Mouse (Mus musculus) C2C12 (cell line): ENCODE measurements around the gene Glb1l. TPM values are rescaled to one million over a fixed set of nuclear protein-coding genes. Genes with fewer than 3 reads are reported as not detected.

Source experiments
- H3K27me3 ChIP-seq: one replicate; pipeline ENCODE4 v1.6.1; 2011; ENCODE audit not compliant: control insufficient read depth, insufficient read depth, insufficient read length
- H3K36me3 ChIP-seq: one replicate; pipeline ENCODE4 v1.6.1; 2011; ENCODE audit not compliant: control insufficient read depth, insufficient read depth
- H3K4me3 ChIP-seq: one replicate; pipeline ENCODE4 v1.5.1; 2011; ENCODE audit warnings: mild to moderate bottlenecking, control low read depth; ENCODE audit not compliant: poor library complexity, insufficient read depth, severe bottlenecking
- H3K79me2 ChIP-seq: one replicate; pipeline ENCODE4 v1.6.1; 2011; ENCODE audit not compliant: control insufficient read depth, insufficient read depth
- H3K79me3 ChIP-seq: one replicate; pipeline ENCODE4 v1.6.1; 2011; ENCODE audit warnings: low read depth, control low read depth
- H3ac ChIP-seq: one replicate; pipeline ENCODE3; 2011; ENCODE audit warnings: low read depth; ENCODE audit not compliant: control insufficient read depth, insufficient read length
- CEBPB ChIP-seq: IDR thresholded peaks from one replicate; pipeline ENCODE4 v1.6.1; 2011; ENCODE audit warnings: low read depth, mild to moderate bottlenecking, control low read depth, moderate library complexity
- CTCF ChIP-seq: IDR thresholded peaks from one replicate; pipeline ENCODE4 v1.5.1; 2011; ENCODE audit not compliant: control insufficient read depth, insufficient read depth, insufficient read length
- FOSL1 ChIP-seq: IDR thresholded peaks from one replicate; pipeline ENCODE4 v1.8.0; 2011; ENCODE audit warnings: mild to moderate bottlenecking, low read length; ENCODE audit not compliant: poor library complexity, insufficient read depth, severe bottlenecking
- MAX ChIP-seq: IDR thresholded peaks from one replicate; pipeline ENCODE4 v1.6.1; 2011; ENCODE audit warnings: mild to moderate bottlenecking, control low read depth
- MYOD1 ChIP-seq: IDR thresholded peaks from one replicate; pipeline ENCODE4 v1.6.1; 2011; ENCODE audit warnings: low read depth; ENCODE audit not compliant: control insufficient read depth, insufficient read length
- MYOG ChIP-seq: IDR thresholded peaks from one replicate; pipeline ENCODE4 v1.6.1; 2011; ENCODE audit not compliant: control insufficient read depth, insufficient read length; ENCODE audit errors: extremely low read depth
- USF1 ChIP-seq: IDR thresholded peaks from one replicate; pipeline ENCODE4 v1.6.1; 2011; ENCODE audit warnings: low read depth, mild to moderate bottlenecking, control low read depth, moderate library complexity
- long read RNA-seq, 2 experiments: library from polyadenylated mRNA; unstranded; transcript quantifications; one replicate each; pipeline ENCODE4 v2.0.0; 2019 to 2020
- polyA plus RNA-seq: library from polyadenylated mRNA; unstranded; fragments of >200 nt; fragmentation: generic; extraction: Trizol; gene quantifications from one replicate; pipeline ENCODE4 v1.2.1, GENCODE M21; 2012; ENCODE audit warnings: missing spikeins

Gene Glb1l
- polyA plus RNA-seq = 1.3 TPM
- long read RNA-seq, experiment 1, partial matches to known transcripts = 0 of 2 reads
- long read RNA-seq, experiment 1, other reads (novel, unspliced or antisense) = 2 of 2 reads
- long read RNA-seq, experiment 2, partial matches to known transcripts = 1 of 3 reads
- long read RNA-seq, experiment 2, other reads (novel, unspliced or antisense) = 1 of 3 reads

DNA sequence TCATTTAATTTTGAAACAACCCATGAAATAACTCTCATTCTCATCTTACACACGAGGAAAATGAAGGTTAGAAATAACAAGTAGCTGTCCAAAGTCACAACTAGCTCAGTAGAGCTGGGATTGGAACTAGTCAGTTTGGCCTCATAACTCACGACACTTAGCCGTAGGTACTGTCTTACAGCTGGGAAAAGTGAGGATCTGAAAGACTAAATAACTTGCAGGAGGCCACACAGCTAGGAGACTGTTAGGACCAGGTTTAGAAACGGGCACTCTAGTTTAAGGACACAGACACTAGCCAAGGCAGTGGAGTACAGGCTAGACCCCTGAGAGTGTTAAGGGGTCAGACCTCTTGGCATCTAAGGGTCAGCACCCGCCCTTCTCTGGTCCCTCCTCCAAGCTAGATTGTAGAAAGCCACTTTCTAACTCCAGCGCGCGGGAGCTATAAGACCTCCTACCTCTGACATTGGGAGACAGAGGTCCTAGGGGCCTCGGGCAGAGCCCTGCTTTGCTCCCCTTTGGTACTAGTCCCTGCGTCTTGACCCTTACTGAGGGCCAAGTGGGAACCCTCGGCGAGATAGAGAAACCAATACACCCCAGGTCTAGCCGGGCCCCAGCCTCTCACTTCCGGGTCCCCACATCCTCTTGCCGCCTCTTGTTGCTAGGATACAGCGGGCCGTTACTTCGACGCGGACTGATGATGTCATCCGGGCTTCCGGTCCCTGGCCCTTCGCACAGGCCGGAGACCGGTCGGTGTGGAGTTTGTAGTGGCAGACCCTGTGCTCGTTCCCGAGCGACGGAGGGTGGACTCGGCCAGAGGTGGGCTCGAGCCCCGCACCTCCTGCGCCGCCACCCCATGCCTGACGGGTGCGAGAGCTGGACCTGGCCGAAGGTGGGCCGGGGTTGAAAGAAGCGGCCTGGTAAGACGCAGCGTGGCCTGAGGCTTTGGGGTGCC is at the start of gene Glb1l, which contains the start of gene Stk16:
TSS of gene Glb1l (minus strand) at position 678 of the 952 bp plus-strand sequence.
TSS of gene Stk16 (plus strand) at position 703 of the 952 bp plus-strand sequence.
- TF ChIP-seq MYOD1 (no peak), USF1 (no peak), CEBPB (no peak), MYOG (no peak), CTCF (no peak), MAX (no peak), FOSL1 (no peak)
- no peaks in the 10 kb centered on the region for H3K27me3 ChIP-seq
- peaks cover 30% of the 10 kb centered on the region for H3K79me3 ChIP-seq
- peak within 1 kb of the TSS; percentile 98 for H3ac ChIP-seq
- H3K4me3 ChIP-seq = peak within 1 kb of the TSS; percentile 93
- peaks cover 48% of the 10 kb centered on the region for H3K79me2 ChIP-seq
- peaks cover 35% of the 10 kb centered on the region for H3K36me3 ChIP-seq

DNA sequence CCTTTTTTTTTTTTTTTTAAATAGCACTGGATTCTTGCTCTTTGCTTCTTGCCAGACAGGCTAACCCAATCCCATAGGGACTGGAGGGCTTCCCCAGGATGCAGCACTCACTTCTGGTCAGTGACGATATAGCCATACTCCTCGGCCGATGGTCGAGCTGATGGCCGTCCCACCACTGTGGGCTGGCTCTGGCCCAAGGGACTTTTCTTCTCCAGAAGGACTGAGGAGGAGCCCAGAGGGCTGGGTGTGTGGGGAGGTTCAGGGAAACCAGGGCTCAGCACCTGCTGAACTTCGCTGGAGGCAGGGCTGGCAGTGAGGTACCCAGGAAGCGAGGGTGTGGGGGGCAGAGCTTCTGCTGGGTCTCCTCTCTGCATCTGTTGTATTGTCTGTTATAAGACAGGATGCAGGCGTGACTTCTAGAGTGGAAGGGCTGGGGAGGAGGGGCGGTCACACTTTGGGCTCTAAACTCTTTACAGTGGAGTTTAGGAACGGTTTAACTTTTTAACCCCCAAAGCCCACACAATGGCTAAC is 45.0 kb upstream of the Glb1l start:
- no peaks in the 10 kb centered on the region for H3K79me2 ChIP-seq
- no peaks in the 10 kb centered on the region for H3K27me3 ChIP-seq
- H3ac ChIP-seq = no peak overlapping the region
- no peaks in the 10 kb centered on the region for H3K36me3 ChIP-seq
- no peak overlapping the region for H3K4me3 ChIP-seq
- H3K79me3 ChIP-seq = no peaks in the 10 kb centered on the region
- TF ChIP-seq MYOD1 = no peak
- no peak for TF ChIP-seq FOSL1
- TF ChIP-seq MYOG = no peak
- no peak for TF ChIP-seq CEBPB
- no peak for TF ChIP-seq MAX
- TF ChIP-seq CTCF = no peak
- TF ChIP-seq USF1 = no peak

DNA sequence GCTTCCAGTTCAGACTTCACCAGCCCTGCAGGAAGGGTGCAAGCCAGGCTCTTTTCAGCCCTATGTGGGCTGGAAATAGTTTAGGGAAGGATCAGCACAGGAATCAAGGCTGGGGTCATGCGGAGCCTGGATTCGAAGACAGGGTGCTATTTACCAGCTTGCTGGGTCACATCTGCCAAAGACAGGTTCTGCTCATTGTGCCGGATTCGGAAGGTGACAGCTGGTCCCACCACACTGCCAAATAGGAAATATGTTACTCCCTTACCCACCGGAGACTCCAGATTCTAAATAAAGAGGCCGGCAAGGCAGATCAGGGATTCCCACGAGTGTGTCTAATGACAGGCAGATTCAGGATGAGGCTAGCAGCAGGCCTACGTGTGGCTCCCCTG is 44.0 kb upstream of the Glb1l start:
- H3ac ChIP-seq = no peak overlapping the region
- H3K4me3 ChIP-seq = no peak overlapping the region
- no peaks in the 10 kb centered on the region for H3K27me3 ChIP-seq
- no peaks in the 10 kb centered on the region for H3K36me3 ChIP-seq
- no peaks in the 10 kb centered on the region for H3K79me3 ChIP-seq
- H3K79me2 ChIP-seq = no peaks in the 10 kb centered on the region
- TF ChIP-seq CEBPB = no peak
- TF ChIP-seq MYOG = no peak
- TF ChIP-seq MAX = no peak
- no peak for TF ChIP-seq CTCF
- no peak for TF ChIP-seq MYOD1
- no peak for TF ChIP-seq FOSL1

DNA sequence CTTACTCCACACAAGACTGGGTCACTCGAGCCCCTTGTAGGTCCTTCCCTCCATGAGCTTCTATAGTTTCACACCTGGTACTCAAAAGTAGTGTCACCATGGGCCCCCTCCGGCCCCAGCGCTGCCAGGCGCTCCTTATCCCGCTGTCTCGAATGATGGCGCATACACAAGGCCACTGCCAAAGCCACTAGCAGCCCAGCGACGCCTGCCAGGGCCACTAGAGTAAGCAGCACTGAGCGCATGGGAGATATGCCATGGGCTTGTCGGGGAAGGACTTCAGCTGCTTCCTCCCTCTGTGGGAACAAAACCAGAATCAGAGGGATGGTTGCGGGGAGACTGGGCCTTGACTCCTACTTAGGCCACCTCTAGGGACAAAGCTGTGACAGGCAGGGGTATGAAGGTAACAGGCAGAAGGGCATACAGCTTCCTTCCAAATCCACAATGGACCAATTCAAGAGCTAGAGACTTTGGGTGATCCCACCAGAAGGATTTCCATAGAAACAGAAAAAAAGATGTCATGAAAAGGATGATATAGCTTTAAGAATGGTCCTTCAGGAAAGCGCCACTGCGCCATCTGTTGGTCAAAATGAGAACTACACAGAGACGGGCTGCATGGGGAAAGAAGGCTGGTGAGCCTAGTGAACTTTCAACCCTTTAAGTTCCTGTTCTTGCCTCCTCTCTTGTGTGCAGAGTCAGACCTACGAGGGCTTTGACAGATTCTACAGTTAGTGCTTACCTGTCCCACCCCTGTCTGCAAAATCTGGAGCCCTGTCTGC is 43.4 kb upstream of the Glb1l start:
- no peaks in the 10 kb centered on the region for H3K27me3 ChIP-seq
- H3K4me3 ChIP-seq = no peak overlapping the region
- no peaks in the 10 kb centered on the region for H3K36me3 ChIP-seq
- H3ac ChIP-seq = no peak overlapping the region
- no peaks in the 10 kb centered on the region for H3K79me2 ChIP-seq
- TF ChIP-seq CTCF (peak; percentile 69), MAX (no peak), CEBPB (no peak)
- H3K79me3 ChIP-seq = no peaks in the 10 kb centered on the region

DNA sequence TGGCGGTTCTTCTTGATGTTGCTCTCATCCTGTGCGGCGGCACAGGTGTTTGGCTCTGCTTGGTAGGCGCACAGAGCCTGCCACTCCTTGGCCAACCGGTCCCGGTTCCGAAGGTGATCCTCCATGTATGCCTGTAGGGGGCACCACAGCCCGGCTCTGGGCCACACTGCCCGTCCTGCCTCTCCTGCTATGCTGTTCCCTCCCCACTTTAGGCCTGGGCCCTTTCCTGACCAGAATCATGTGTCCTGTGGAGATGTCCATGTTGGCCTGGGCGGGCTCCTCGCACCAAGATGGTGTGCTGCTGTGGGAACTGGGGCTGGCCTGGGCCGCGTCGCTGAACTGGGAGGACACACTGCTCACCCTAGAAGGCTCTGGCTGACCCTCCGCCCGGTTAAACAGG is 42.4 kb upstream of the Glb1l start:
- Histone ChIP-seq H3K4me3 (no peak overlapping the region), H3ac (no peak overlapping the region), H3K27me3 (no peaks in the 10 kb centered on the region), H3K36me3 (no peaks in the 10 kb centered on the region), H3K79me2 (no peaks in the 10 kb centered on the region), H3K79me3 (no peaks in the 10 kb centered on the region)
- TF ChIP-seq CEBPB = no peak
- no peak for TF ChIP-seq USF1
- no peak for TF ChIP-seq CTCF
- TF ChIP-seq MYOD1 = no peak
- TF ChIP-seq MYOG = no peak
- TF ChIP-seq FOSL1 = no peak
- TF ChIP-seq MAX = no peak
